Mouse (Mus musculus) kidney, embryonic 15.5 days (tissue): ENCODE measurements around the gene Smim24. TPM values are rescaled to one million over a fixed set of nuclear protein-coding genes. Genes with fewer than 3 reads are reported as not detected.
A peak's percentile ranks its signal among the peaks of the same experiment; 100 is the strongest.

Source experiments
- ATAC-seq: fragments of 200-750 bp; cut with Nextera tagmentation; replicated peaks from 2 replicates; pipeline ENCODE4 v1.8.0; 2017; ENCODE audit warnings: moderate TSS enrichment; ENCODE audit not compliant: low FRiP score
- H3K27ac ChIP-seq: fragments of 300-500 bp; sonication (generic); 2 replicates; pipeline ENCODE4 v1.5.1; 2015; ENCODE audit warnings: mild to moderate bottlenecking, inconsistent platforms
- H3K27me3 ChIP-seq: fragments of 300-500 bp; sonication (generic); 2 replicates; pipeline ENCODE4 v1.6.1; 2015; ENCODE audit warnings: inconsistent platforms
- H3K36me3 ChIP-seq: fragments of 300-500 bp; sonication (generic); 2 replicates; pipeline ENCODE4 v1.6.1; 2015; ENCODE audit warnings: inconsistent platforms
- H3K4me1 ChIP-seq: fragments of 300-500 bp; sonication (generic); 2 replicates; pipeline ENCODE4 v1.6.1; 2015; ENCODE audit warnings: inconsistent platforms
- H3K4me2 ChIP-seq: fragments of 300-500 bp; sonication (generic); 2 replicates; pipeline ENCODE4 v1.6.1; 2015; ENCODE audit warnings: moderate library complexity, mild to moderate bottlenecking, inconsistent platforms
- H3K4me3 ChIP-seq: fragments of 300-500 bp; sonication (generic); replicated peaks from 2 replicates; pipeline ENCODE4 v1.5.1; 2015; ENCODE audit warnings: mild to moderate bottlenecking, inconsistent platforms
- H3K9ac ChIP-seq: fragments of 300-500 bp; sonication (generic); 2 replicates; pipeline ENCODE4 v1.6.1; 2015; ENCODE audit warnings: mild to moderate bottlenecking, inconsistent platforms
- H3K9me3 ChIP-seq: fragments of 300-500 bp; sonication (generic); replicated peaks from 2 replicates; pipeline ENCODE4 v1.6.1; 2016; ENCODE audit warnings: inconsistent platforms
- WGBS: fragments of 180-500 bp; shearing (Covaris S2); methylation state at CpG from one replicate; pipeline ENCODE4 v1.1.7; 2015; ENCODE audit warnings: mixed read lengths; 5-methylcytosine and 5-hydroxymethylcytosine counted together
- polyA plus RNA-seq: library from polyadenylated mRNA; unstranded; fragments of >200 nt; fragmentation: Nextera tagmentation; extraction: Ambion mirVana; gene quantifications from 2 replicates; pipeline ENCODE4 v1.2.1, GENCODE M21; 2015

The Smim24 gene
- polyA plus RNA-seq, 1 experiment from 2014 or later: 26.0 TPM

GRCm38 (mm10) chr10:81422661-81423217, 29.9 kb downstream of the Smim24 start:
- WGBS: 89% methylated on average over 3 of the region's 3 CpGs
- Histone ChIP-seq H3K4me2 (no peak overlapping the region), H3K27me3 (no peaks in the 10 kb centered on the region), H3K9me3 (no peaks in the 10 kb centered on the region), H3K36me3 (peaks cover 19% of the 10 kb centered on the region; the same call in 1 of the 2 replicates), H3K4me3 (no peak overlapping the region), H3K4me1 (peaks cover 74% of the 10 kb centered on the region), H3K27ac (no peak overlapping the region), H3K9ac (no peak overlapping the region)
- no peak for ATAC-seq

DNA sequence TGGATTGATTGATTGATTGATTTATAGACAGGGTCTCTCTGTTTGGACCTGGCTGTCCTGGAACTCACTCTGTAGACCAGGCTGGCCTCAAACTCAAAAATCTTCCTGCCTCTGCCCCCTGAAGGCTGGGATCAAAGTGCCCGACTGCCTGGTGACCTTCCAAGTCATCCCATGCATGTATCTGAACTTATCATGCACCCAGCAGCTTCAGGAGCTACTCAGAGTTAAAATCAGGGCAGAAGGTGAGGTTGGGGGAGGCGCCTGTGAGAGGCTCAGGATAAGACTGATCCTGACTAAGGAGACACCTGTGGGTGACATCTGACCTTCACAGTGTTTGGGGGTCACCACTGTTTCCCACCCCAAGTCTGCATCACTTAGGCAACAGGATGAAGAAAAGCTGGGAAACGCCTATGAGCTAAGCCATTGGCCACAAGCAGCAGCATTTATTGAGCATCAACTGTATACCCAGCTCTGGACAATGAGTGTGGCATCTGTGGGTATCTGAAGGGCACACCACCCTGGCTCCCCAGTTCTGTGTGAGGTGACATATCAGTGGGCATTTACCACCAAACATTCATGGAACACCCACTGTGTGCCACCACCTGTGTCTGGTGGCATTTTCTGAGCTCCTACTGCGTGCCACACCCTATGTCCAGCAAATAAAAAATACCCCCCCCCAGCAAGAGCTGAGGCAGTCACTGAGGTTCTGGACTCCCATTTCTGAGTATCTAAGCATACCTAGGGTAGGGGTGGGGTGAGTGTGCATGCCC, 30.8 kb downstream of the Smim24 start:
- peak overlapping the region; percentile 73 for H3K4me3 ChIP-seq
- H3K4me1 ChIP-seq: peaks cover 65% of the 10 kb centered on the region
- peak overlapping the region; percentile 41 for H3K9ac ChIP-seq
- peak overlapping the region; percentile 84 for H3K27ac ChIP-seq
- H3K36me3 ChIP-seq: peaks cover 19% of the 10 kb centered on the region; the same call in 1 of the 2 replicates
- no peaks in the 10 kb centered on the region for H3K9me3 ChIP-seq
- ATAC-seq: no peak
- no peaks in the 10 kb centered on the region for H3K27me3 ChIP-seq
- WGBS: 65% methylated on average over 4 of the region's 4 CpGs
- H3K4me2 ChIP-seq: peak overlapping the region; percentile 91

DNA sequence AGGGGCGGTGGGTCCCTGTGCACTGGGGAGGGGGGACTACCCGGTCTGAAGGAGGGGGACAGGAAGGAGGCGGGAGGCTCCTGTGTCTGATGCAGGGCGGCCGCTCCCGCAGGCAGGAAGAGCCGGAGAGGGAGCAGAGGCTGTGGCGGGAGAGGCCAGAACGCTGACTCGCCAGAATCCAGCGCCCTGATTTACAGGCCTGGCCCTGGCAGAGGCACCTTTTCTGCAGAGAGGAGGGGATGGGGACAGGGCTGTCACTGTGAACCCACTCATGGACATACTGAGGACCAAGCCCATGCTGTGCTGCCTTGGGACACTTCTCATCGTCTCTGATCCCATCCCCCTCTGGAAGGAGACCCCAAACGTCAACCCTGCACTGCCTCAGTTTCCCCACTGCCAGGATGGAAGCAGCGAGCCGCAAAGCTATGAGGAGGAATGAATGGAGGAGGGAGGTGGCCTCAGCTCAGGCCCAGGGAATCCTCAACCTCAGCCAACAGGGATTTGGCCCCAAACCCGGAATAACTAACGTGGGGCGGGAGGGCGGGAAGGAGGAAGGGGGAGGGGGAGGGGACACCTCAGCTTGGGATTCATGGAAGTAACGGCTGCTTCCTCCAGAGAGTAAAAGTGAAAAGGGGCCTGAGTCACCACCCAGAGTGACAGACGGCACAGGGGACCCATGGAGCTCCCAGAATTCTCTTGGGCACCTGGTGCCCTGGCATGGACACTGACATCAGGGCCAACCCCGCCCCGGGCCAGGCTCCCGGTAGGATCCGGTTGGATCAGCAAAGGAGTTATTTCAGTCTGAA, 31.6 kb downstream of the Smim24 start:
- H3K27me3 ChIP-seq: no peaks in the 10 kb centered on the region
- peaks cover 63% of the 10 kb centered on the region for H3K4me1 ChIP-seq
- H3K4me2 ChIP-seq: peak overlapping the region; percentile 91
- peak overlapping the region; percentile 41 for H3K9ac ChIP-seq
- ATAC-seq: peak; percentile 35
- H3K4me3 ChIP-seq: peak overlapping the region; percentile 73
- H3K27ac ChIP-seq: peak overlapping the region; percentile 84
- peaks cover 15% of the 10 kb centered on the region; the same call in 1 of the 2 replicates for H3K36me3 ChIP-seq
- WGBS: 6% methylated on average over 25 of the region's 25 CpGs
- H3K9me3 ChIP-seq: no peaks in the 10 kb centered on the region

GRCm38 (mm10) chr10:81425236-81425850, 32.5 kb downstream of the Smim24 start:
- H3K27me3 ChIP-seq: no peaks in the 10 kb centered on the region
- peak overlapping the region; percentile 11; the same call in 1 of the 2 replicates for H3K9ac ChIP-seq
- 30% methylated on average over 10 of the region's 10 CpGs for WGBS
- H3K4me3 ChIP-seq: peak overlapping the region; percentile 73
- peak overlapping the region; percentile 91 for H3K4me2 ChIP-seq
- H3K4me1 ChIP-seq: peaks cover 62% of the 10 kb centered on the region
- peak overlapping the region; percentile 84 for H3K27ac ChIP-seq
- H3K36me3 ChIP-seq: peaks cover 6% of the 10 kb centered on the region; the same call in 1 of the 2 replicates
- ATAC-seq: no peak
- H3K9me3 ChIP-seq: no peaks in the 10 kb centered on the region

- peak overlapping the region; percentile 73 for H3K9ac ChIP-seq
- peaks cover 66% of the 10 kb centered on the region for H3K4me1 ChIP-seq
- ATAC-seq: no peak
- H3K4me2 ChIP-seq: peak overlapping the region; percentile 91
- no peaks in the 10 kb centered on the region for H3K27me3 ChIP-seq
- H3K9me3 ChIP-seq: no peaks in the 10 kb centered on the region
- 2% methylated on average over 13 of the region's 33 CpGs for WGBS
- H3K4me3 ChIP-seq: peak overlapping the region; percentile 73
- peak overlapping the region; percentile 84 for H3K27ac ChIP-seq
- H3K36me3 ChIP-seq: no peaks in the 10 kb centered on the region
Observed at GRCm38 (mm10) chr10:81426081-81426671, 33.3 kb downstream of the Smim24 start.

- Histone ChIP-seq H3K36me3 (no peaks in the 10 kb centered on the region), H3K27me3 (no peaks in the 10 kb centered on the region), H3K4me1 (peaks cover 67% of the 10 kb centered on the region), H3K4me3 (peak overlapping the region; percentile 73), H3K9ac (peak overlapping the region; percentile 73), H3K4me2 (peak overlapping the region; percentile 91), H3K27ac (peak overlapping the region; percentile 79), H3K9me3 (no peaks in the 10 kb centered on the region)
- no peak for ATAC-seq
- WGBS: under 1% methylated on average over 35 of the region's 38 CpGs
Observed at GRCm38 (mm10) chr10:81426897-81427296, 34.0 kb downstream of the Smim24 start.

- Histone ChIP-seq H3K9ac (peak overlapping the region; percentile 73), H3K4me2 (peak overlapping the region; percentile 91), H3K36me3 (no peaks in the 10 kb centered on the region), H3K27ac (0 out of 2 replicates have a peak overlapping the region, but pooled peaks have one; percentile 34), H3K4me3 (peak overlapping the region; percentile 73), H3K4me1 (peaks cover 69% of the 10 kb centered on the region), H3K9me3 (no peaks in the 10 kb centered on the region), H3K27me3 (no peaks in the 10 kb centered on the region)
- no peak for ATAC-seq
- 27% methylated on average over 3 of the region's 3 CpGs for WGBS
Observed at GRCm38 (mm10) chr10:81427327-81427726, 34.5 kb downstream of the Smim24 start.

DNA sequence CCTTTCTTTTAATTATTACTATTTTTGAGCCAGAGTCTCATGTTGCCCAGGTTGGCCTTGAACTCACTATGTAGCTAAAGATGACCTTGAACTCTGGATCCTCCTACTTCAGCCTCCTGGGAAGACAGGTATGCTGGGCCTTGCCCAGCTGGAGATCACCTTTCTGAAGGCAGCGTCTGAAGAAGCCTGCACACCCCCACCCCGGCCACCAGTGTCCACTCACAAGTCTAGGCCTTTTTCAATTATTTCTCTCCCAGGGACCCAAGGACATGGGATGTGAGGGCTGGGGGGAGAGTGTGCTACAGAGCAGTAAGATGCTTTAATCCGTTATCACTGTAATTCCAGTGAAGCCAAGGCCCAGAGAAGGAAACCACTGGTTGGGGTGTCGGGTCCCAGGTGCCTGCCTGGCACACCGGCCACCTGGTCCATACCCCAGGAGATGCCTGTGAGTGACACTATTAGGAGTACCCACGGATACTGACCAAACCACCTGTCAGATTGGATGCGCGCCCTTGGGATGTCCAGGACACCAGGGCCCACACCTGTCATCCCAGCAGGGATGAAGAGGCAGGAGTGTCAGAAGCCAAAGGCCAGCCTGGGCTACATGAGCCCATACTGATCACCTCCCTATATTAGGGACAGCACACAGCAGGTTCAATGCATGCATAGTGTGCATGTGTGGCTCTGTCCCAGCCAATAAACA, 35.1 kb downstream of the Smim24 start:
- Histone ChIP-seq H3K9me3 (no peaks in the 10 kb centered on the region), H3K4me1 (peaks cover 72% of the 10 kb centered on the region), H3K27ac (0 out of 2 replicates have a peak overlapping the region, but pooled peaks have one; percentile 45), H3K4me2 (no peak overlapping the region), H3K36me3 (no peaks in the 10 kb centered on the region), H3K27me3 (no peaks in the 10 kb centered on the region), H3K4me3 (no peak overlapping the region), H3K9ac (no peak overlapping the region)
- no peak for ATAC-seq
- 79% methylated on average over 8 of the region's 8 CpGs for WGBS

DNA sequence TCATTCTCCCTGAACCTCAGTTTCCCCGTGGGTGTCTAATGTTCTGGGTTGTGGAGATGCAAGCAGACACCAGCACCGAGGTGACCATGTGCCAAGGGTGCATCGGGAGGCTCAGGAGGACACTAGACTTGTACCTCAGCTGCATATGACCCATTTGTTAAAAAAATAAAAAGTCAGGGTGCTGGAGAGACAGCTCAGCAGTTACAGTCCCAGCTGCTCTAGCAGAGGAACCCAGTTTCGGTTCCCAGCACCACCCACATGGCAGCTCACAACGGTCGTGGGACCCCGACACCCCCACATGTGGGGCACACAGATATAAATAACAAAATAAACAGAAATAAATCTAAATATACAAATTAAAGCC, 35.6 kb downstream of the Smim24 start:
- Histone ChIP-seq H3K4me2 (no peak overlapping the region), H3K27ac (0 out of 2 replicates have a peak overlapping the region, but pooled peaks have one; percentile 6), H3K36me3 (no peaks in the 10 kb centered on the region), H3K27me3 (no peaks in the 10 kb centered on the region), H3K4me1 (peaks cover 75% of the 10 kb centered on the region), H3K9ac (no peak overlapping the region), H3K4me3 (no peak overlapping the region), H3K9me3 (no peaks in the 10 kb centered on the region)
- 89% methylated on average over 7 of the region's 7 CpGs for WGBS
- no peak for ATAC-seq

- peaks cover 75% of the 10 kb centered on the region for H3K4me1 ChIP-seq
- peak overlapping the region; percentile 84 for H3K4me3 ChIP-seq
- no peaks in the 10 kb centered on the region for H3K27me3 ChIP-seq
- H3K27ac ChIP-seq: peak overlapping the region; percentile 97
- no peaks in the 10 kb centered on the region for H3K9me3 ChIP-seq
- H3K4me2 ChIP-seq: peak overlapping the region; percentile 97
- WGBS: 31% methylated on average over 2 of the region's 2 CpGs
- H3K9ac ChIP-seq: no peak overlapping the region; the same call in 1 of the 2 replicates
- no peaks in the 10 kb centered on the region for H3K36me3 ChIP-seq
- ATAC-seq: no peak
Observed at GRCm38 (mm10) chr10:81429092-81429491, 36.2 kb downstream of the Smim24 start.

GRCm38 (mm10) chr10:81429605-81430061, 36.8 kb downstream of the Smim24 start:
- Histone ChIP-seq H3K36me3 (no peaks in the 10 kb centered on the region), H3K27me3 (no peaks in the 10 kb centered on the region), H3K4me2 (peak overlapping the region; percentile 97), H3K9me3 (no peaks in the 10 kb centered on the region), H3K9ac (peak overlapping the region; percentile 78), H3K27ac (peak overlapping the region; percentile 97), H3K4me1 (peaks cover 72% of the 10 kb centered on the region), H3K4me3 (peak overlapping the region; percentile 84)
- WGBS: 1% methylated on average over 20 of the region's 20 CpGs
- ATAC-seq: peak; percentile 17
